Mouse (Mus musculus) liver, embryonic 12.5 days (tissue): ENCODE results near the gene Tbcb. TPM values are rescaled to one million over a fixed set of nuclear protein-coding genes. Genes with fewer than 3 reads are reported as not detected.
A peak's percentile ranks its signal among the peaks of the same experiment; 100 is the strongest.

Source experiments
- ATAC-seq: fragments of 200-750 bp; cut with Nextera tagmentation; 2 replicates; pipeline ENCODE4 v1.8.0; 2017; ENCODE audit warnings: moderate number of reproducible peaks, mild to moderate bottlenecking, moderate library complexity
- H3K27ac ChIP-seq: fragments of 300-500 bp; sonication (generic); 2 replicates; pipeline ENCODE4 v1.5.1; 2016; ENCODE audit warnings: mild to moderate bottlenecking
- H3K27me3 ChIP-seq: fragments of 300-500 bp; sonication (generic); replicated peaks from 2 replicates; pipeline ENCODE4 v1.6.1; 2016; ENCODE audit warnings: mild to moderate bottlenecking, moderate library complexity
- H3K36me3 ChIP-seq: fragments of 300-500 bp; sonication (generic); 2 replicates; pipeline ENCODE4 v1.6.1; 2016; ENCODE audit warnings: mild to moderate bottlenecking, moderate library complexity
- H3K4me1 ChIP-seq: fragments of 300-500 bp; sonication (generic); 2 replicates; pipeline ENCODE4 v1.6.1; 2016
- H3K4me2 ChIP-seq: fragments of 300-500 bp; sonication (generic); 2 replicates; pipeline ENCODE4 v1.6.1; 2016; ENCODE audit warnings: mild to moderate bottlenecking, moderate library complexity
- H3K4me3 ChIP-seq: fragments of 300-500 bp; sonication (generic); 2 replicates; pipeline ENCODE4 v1.5.1; 2016; ENCODE audit warnings: mild to moderate bottlenecking, moderate library complexity
- H3K9ac ChIP-seq: fragments of 300-500 bp; sonication (generic); 2 replicates; pipeline ENCODE4 v1.6.1; 2016; ENCODE audit warnings: mild to moderate bottlenecking, moderate library complexity
- H3K9me3 ChIP-seq: fragments of 300-500 bp; sonication (generic); replicated peaks from 2 replicates; pipeline ENCODE4 v1.6.1; 2016; ENCODE audit warnings: mild to moderate bottlenecking, moderate library complexity
- WGBS: fragments of 180-500 bp; shearing (Covaris S2); methylation state at CpG from one replicate; pipeline ENCODE4 v1.1.7; 2016; ENCODE audit not compliant: insufficient replicate concordance; 5-methylcytosine and 5-hydroxymethylcytosine counted together
- polyA plus RNA-seq: library from polyadenylated mRNA; unstranded; fragments of >200 nt; fragmentation: Nextera tagmentation; extraction: Ambion mirVana; gene quantifications from 2 replicates; pipeline ENCODE4 v1.2.1, GENCODE M21; 2016

The Tbcb gene
- polyA plus RNA-seq, 1 experiment from 2014 or later: 75.0 TPM

DNA sequence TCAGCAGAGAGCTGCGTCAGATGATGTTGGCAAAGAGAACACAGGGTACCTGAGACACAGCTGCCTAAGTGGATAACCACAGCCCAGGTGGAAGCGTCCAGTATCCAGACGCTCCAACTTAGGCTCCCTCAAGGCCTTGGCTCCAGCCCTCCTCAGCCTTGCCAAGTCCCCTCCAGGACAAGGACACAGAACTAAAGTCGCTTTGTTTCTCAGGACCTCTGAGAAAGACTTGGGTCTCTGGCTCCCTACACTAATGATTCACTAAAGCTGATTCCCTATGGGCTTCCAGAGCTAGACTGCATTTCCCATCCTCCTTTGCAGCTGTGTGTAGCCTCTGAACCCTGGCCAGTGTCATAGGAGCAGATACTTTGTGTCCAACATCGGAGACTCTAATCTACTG is 31.9 kb downstream of the Tbcb start:
- Histone ChIP-seq H3K4me1 (peaks cover 34% of the 10 kb centered on the region), H3K9ac (no peak overlapping the region), H3K36me3 (no peaks in the 10 kb centered on the region), H3K4me3 (no peak overlapping the region), H3K9me3 (no peaks in the 10 kb centered on the region), H3K27me3 (no peaks in the 10 kb centered on the region), H3K27ac (no peak overlapping the region), H3K4me2 (no peak overlapping the region)
- WGBS: 76% methylated on average over 5 of the region's 5 CpGs
- ATAC-seq: no peak

- Histone ChIP-seq H3K36me3 (no peaks in the 10 kb centered on the region), H3K4me2 (no peak overlapping the region), H3K27ac (no peak overlapping the region), H3K9ac (no peak overlapping the region), H3K27me3 (no peaks in the 10 kb centered on the region), H3K4me1 (peaks cover 33% of the 10 kb centered on the region), H3K4me3 (no peak overlapping the region), H3K9me3 (no peaks in the 10 kb centered on the region)
- 67% methylated on average over 18 of the region's 18 CpGs for WGBS
- ATAC-seq: no peak
Observed at GRCm38 (mm10) chr7:30199498-30200139, 32.5 kb downstream of the Tbcb start.

DNA sequence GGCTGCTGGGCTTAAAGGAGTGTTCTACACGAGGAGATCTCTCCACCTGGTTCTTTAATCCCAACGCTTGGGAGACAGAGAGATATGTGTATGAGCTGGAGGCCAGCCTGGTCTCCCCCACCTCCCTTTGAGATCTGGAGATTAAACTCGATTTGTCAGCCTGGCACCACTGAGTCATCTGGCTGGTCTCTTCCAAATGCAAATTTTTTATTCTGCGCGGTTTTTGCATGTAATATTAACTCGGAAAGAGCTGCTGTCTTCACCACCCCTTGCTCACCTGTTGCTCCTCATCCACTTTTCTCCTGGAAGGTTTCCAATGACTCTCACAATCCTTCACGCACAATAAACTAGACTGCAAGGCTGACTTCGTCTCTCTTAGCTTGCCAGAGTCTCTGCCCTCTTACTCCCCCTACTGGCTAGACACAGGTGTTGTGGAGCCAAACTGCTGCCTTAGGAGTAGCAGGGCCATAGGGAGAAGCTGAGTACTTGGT is 33.5 kb downstream of the Tbcb start, which contains the start of gene Capns1:
Capns1 (minus strand) TSS at position 331 of the 491 bp plus-strand sequence.
- H3K36me3 ChIP-seq: no peaks in the 10 kb centered on the region
- H3K4me1 ChIP-seq: peaks cover 26% of the 10 kb centered on the region
- H3K9ac ChIP-seq: no peak within 1 kb of the TSS
- H3K4me2 ChIP-seq: peak within 1 kb of the TSS; percentile 46
- H3K27ac ChIP-seq: no peak within 1 kb of the TSS
- H3K27me3 ChIP-seq: no peaks in the 10 kb centered on the region
- no peaks in the 10 kb centered on the region for H3K9me3 ChIP-seq
- ATAC-seq: no peak
- no peak within 1 kb of the TSS for H3K4me3 ChIP-seq
- WGBS: 6% methylated on average over 8 of the region's 8 CpGs

DNA sequence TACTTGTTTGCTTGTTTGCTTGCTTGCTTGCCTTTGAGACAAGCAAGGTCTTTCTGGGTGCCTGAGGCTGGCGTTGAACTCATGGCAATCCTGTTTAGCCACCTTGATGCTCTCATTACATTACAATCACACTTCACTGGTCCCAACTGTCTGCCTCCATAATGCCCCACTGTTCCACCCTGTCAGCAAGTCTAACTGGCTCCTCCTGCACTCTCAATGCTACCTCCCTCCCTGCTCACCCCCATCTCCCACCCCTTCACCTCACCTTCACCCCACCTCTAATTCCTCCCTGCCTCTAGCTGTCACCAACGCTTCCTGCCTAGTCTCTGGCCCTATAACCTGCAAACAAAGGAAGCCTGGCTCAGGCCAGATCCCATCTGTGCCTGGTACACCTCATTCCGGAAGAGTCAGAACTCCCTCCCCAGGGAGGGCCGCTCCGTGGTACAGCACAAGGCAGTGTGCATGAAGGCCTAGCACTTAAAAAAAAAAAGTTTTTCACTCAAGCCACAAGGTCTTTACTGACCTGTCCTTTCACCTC is 34.4 kb downstream of the Tbcb start:
- 65% methylated on average over 5 of the region's 5 CpGs for WGBS
- H3K9ac ChIP-seq: no peak overlapping the region
- no peak for ATAC-seq
- H3K4me2 ChIP-seq: no peak overlapping the region
- H3K36me3 ChIP-seq: peaks cover 6% of the 10 kb centered on the region
- peaks cover 34% of the 10 kb centered on the region for H3K4me1 ChIP-seq
- H3K27me3 ChIP-seq: no peaks in the 10 kb centered on the region
- H3K27ac ChIP-seq: no peak overlapping the region
- no peaks in the 10 kb centered on the region for H3K9me3 ChIP-seq
- H3K4me3 ChIP-seq: no peak overlapping the region

DNA sequence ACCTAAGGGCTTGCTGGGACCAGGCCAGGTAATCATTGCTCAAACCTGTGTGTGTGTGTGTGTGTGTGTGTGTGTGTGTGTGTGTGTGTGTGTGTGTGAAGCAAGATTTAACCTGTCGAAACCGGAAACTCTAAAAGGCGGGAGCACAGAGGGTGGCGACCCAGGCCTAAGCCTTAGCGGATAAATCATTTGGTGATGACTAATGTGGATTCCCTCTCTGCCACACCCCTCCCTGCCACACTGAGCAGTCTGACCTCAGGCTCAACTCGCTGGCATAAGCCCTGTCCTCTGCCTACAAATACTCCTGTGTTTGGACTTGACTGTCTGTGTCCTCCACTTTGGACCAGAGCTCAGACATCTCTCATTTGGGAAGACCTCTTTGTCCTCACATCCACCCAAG is 35.9 kb downstream of the Tbcb start:
- 0 out of 2 replicates have a peak overlapping the region, but pooled peaks have one; percentile 38 for H3K27ac ChIP-seq

DNA sequence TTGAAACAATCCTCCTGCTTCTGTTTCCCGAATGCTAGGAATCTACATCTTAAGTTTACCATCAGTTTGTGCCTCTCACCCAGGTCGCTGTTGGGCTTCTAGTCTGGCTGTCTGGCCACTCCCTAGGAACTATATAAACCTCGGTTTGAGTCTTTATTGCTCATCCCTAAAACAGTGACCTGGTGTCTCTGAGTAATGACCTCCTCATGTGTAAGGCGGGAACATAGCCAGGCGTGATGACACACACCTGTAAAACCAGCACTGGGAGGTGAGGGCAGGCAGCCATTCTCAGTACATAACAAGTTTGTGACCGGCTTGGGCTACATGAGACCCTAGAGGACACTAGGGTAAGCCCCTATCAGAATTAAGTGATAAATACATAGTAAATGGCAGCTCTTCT is 36.6 kb downstream of the Tbcb start:
- peak overlapping the region; percentile 88 for H3K4me2 ChIP-seq
- no peak for ATAC-seq
- peak overlapping the region; percentile 87 for H3K9ac ChIP-seq
- peaks cover 37% of the 10 kb centered on the region for H3K4me1 ChIP-seq
- peaks cover 28% of the 10 kb centered on the region for H3K36me3 ChIP-seq
- H3K27ac ChIP-seq: peak overlapping the region; percentile 92
- no peaks in the 10 kb centered on the region for H3K27me3 ChIP-seq
- H3K9me3 ChIP-seq: no peaks in the 10 kb centered on the region
- WGBS: 66% methylated on average over 6 of the region's 6 CpGs
- peak overlapping the region; percentile 79 for H3K4me3 ChIP-seq

More for the DNA sequence above, 35.9 kb downstream of the Tbcb start:
- Histone ChIP-seq H3K4me2 (no peak overlapping the region), H3K4me1 (peaks cover 37% of the 10 kb centered on the region), H3K27me3 (no peaks in the 10 kb centered on the region), H3K36me3 (peaks cover 20% of the 10 kb centered on the region), H3K9ac (no peak overlapping the region), H3K4me3 (no peak overlapping the region), H3K9me3 (no peaks in the 10 kb centered on the region)
- WGBS: 52% methylated on average over 6 of the region's 6 CpGs
- no peak for ATAC-seq

DNA sequence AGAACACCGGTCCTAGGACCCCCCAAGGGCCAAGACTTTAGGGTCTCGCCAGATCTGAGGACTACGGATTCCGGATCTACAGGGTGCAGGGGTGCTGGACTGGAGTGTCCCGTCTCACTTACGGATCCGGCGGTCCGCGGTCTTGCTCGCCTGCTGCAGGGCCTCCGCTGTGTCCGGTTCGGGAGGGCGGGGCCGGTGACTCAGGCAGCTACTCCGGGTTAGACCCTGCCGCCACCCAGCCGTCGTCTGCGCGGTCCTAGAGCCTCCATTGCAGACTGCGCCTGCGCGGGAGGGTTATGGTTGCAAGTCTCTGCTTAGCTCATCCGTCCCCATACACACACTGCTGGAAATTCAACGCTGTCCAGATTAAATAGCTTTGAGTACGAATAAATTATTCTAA is 37.2 kb downstream of the Tbcb start:
- peak; percentile 90 for ATAC-seq
- H3K27me3 ChIP-seq: no peaks in the 10 kb centered on the region
- H3K27ac ChIP-seq: peak overlapping the region; percentile 92
- H3K36me3 ChIP-seq: peaks cover 33% of the 10 kb centered on the region
- H3K4me1 ChIP-seq: peaks cover 37% of the 10 kb centered on the region
- peak overlapping the region; percentile 79 for H3K4me3 ChIP-seq
- no peaks in the 10 kb centered on the region for H3K9me3 ChIP-seq
- H3K4me2 ChIP-seq: peak overlapping the region; percentile 88
- under 1% methylated on average over 28 of the region's 28 CpGs for WGBS
- peak overlapping the region; percentile 87 for H3K9ac ChIP-seq

- peak; percentile 51 for ATAC-seq
- under 1% methylated on average over 26 of the region's 26 CpGs for WGBS
- peak overlapping the region; percentile 88 for H3K4me2 ChIP-seq
- H3K9me3 ChIP-seq: no peaks in the 10 kb centered on the region
- peak overlapping the region; percentile 79 for H3K4me3 ChIP-seq
- peak overlapping the region; percentile 92 for H3K27ac ChIP-seq
- H3K4me1 ChIP-seq: peaks cover 37% of the 10 kb centered on the region
- H3K9ac ChIP-seq: peak overlapping the region; percentile 87
- H3K27me3 ChIP-seq: no peaks in the 10 kb centered on the region
- H3K36me3 ChIP-seq: peaks cover 38% of the 10 kb centered on the region
Observed at GRCm38 (mm10) chr7:30194101-30194831, 37.8 kb downstream of the Tbcb start.

DNA sequence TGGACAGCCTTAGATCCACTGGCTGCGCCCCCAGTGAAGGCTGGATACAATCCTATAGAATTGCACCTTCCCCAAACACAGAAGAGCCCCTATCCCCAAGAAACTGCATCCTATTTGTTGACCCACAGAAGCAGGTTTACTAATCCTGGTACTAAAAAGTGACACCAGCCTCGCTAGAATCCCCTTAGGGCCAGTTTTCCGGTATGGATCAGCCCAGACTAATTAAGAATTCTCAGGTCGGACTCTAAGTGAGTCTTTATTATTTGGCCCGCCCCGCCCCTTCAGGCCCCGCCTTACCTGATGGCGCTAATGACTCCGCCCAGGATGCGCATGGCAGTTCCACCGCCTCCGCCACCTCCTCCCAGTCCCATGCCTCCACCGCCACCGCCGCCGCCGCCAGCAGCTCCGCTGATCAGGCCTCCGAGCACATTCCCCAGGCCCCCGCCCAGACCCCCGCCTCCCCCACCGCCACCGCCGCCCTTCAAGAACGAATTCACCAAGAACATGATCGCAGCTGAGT is 38.4 kb downstream of the Tbcb start:
- H3K4me2 ChIP-seq: peak overlapping the region; percentile 88
- H3K9ac ChIP-seq: peak overlapping the region; percentile 87
- H3K4me1 ChIP-seq: peaks cover 36% of the 10 kb centered on the region
- WGBS: 2% methylated on average over 26 of the region's 26 CpGs
- H3K36me3 ChIP-seq: peaks cover 44% of the 10 kb centered on the region
- peak; percentile 80 for ATAC-seq
- H3K4me3 ChIP-seq: peak overlapping the region; percentile 79
- H3K27ac ChIP-seq: peak overlapping the region; percentile 92
- H3K9me3 ChIP-seq: no peaks in the 10 kb centered on the region
- H3K27me3 ChIP-seq: no peaks in the 10 kb centered on the region

- peak overlapping the region; percentile 87; the same call in 1 of the 2 replicates for H3K9ac ChIP-seq
- WGBS: 57% methylated on average over 9 of the region's 9 CpGs
- peak overlapping the region; percentile 79 for H3K4me3 ChIP-seq
- H3K9me3 ChIP-seq: no peaks in the 10 kb centered on the region
- no peak for ATAC-seq
- H3K4me1 ChIP-seq: peaks cover 32% of the 10 kb centered on the region
- peak overlapping the region; percentile 92 for H3K27ac ChIP-seq
- H3K4me2 ChIP-seq: peak overlapping the region; percentile 88
- no peaks in the 10 kb centered on the region for H3K27me3 ChIP-seq
- peaks cover 51% of the 10 kb centered on the region for H3K36me3 ChIP-seq
Observed at GRCm38 (mm10) chr7:30193013-30193412, 39.1 kb downstream of the Tbcb start.

DNA sequence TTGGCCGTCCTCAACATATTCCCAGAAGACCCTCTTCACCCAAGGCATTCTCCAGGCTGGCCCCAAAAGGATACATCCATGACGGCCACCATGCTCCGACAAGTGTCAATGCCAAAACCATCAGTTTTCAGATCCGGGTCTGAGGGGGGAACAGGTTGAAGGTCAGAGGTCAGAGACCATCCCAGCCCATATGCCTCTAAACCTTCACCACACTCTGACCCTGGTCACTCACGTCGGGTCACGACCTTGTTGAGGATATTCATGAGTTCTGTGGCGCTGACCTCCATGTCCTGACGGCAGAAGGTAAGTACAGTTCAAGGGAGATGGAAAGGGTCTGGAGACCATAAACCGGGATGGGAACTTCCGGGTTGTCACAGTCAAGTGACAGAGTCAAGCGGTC is 40.0 kb downstream of the Tbcb start:
- peaks cover 60% of the 10 kb centered on the region for H3K36me3 ChIP-seq

DNA sequence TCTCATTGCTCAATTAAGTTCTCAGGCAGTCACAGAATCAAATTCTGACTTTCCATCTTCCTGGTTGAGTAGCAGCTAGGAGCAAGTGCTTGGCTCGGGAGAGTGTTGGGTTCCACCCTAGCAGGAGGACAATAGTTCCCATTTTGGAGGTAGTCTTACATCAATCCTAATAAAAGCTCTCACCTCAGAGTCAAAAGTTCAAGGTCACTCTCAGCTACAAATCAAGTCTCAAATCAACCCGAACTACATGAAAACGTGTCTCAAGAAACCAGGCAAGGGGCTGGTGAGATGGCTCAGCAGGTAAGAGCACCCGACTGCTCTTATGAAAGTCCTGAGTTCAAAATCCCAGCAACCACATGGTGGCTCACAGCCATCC is 43.0 kb downstream of the Tbcb start:
- H3K36me3 ChIP-seq: peaks cover 77% of the 10 kb centered on the region

More for the DNA sequence above, 40.0 kb downstream of the Tbcb start:
- no peak overlapping the region for H3K4me3 ChIP-seq
- no peak overlapping the region for H3K4me2 ChIP-seq
- H3K27me3 ChIP-seq: no peaks in the 10 kb centered on the region
- peaks cover 32% of the 10 kb centered on the region for H3K4me1 ChIP-seq
- no peak overlapping the region for H3K9ac ChIP-seq
- no peaks in the 10 kb centered on the region for H3K9me3 ChIP-seq
- WGBS: 86% methylated on average over 12 of the region's 12 CpGs
- ATAC-seq: no peak
- no peak overlapping the region for H3K27ac ChIP-seq

More for the DNA sequence above, 43.0 kb downstream of the Tbcb start:
- no peaks in the 10 kb centered on the region for H3K9me3 ChIP-seq
- H3K27ac ChIP-seq: no peak overlapping the region
- H3K9ac ChIP-seq: no peak overlapping the region
- peaks cover 24% of the 10 kb centered on the region for H3K4me1 ChIP-seq
- H3K4me2 ChIP-seq: no peak overlapping the region
- no peak for ATAC-seq
- no peak overlapping the region for H3K4me3 ChIP-seq
- WGBS: 86% methylated on average over 4 of the region's 4 CpGs
- no peaks in the 10 kb centered on the region for H3K27me3 ChIP-seq
